In the genomic region with DNA sequence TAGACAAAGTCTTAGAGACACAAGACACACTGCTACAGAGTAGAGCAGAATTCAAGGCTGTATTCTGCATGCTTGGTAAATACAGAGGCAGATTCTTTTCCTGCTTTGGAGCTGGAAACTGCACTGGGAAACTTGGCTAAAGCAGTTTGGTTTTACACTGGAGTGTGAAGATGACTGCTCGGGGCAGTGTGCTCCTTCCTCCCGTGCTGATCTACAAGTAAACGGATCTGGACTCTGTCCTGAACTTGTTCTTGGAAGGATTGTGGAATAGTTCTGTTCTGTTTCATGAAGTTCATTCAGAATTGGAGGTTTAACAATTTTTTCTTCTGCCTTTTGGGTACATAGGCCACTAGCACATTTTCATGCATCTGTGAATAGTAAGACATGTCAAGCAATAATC, we compare ENCODE assay signal across 32 mouse cellular contexts. TPM values are rescaled to one million over a fixed set of nuclear protein-coding genes. Genes with fewer than 3 reads are reported as not detected.
"Had no signal": no experiment of that assay in that cellular context is flagged by ENCODE, and none has a peak within 500 bp of the region (broad histone marks: within the 10 kb centered on the region; RNA-seq: fewer than 3 reads in every experiment).

No protein-coding gene starts in this region.

- ATAC-seq: hindbrain, postnatal 0 days; inflammation-experienced regulatory T-cells, adult 6 months; intestine, embryonic 16.5 days; liver, embryonic 12.5 days; midbrain, embryonic 15.5 days had no signal

- H3K27ac ChIP-seq: hindbrain, embryonic 14.5 days; hindbrain, postnatal 0 days; layer of hippocampus, adult 2 months; left cerebral cortex, adult 2 months; limb, embryonic 12.5 days; limb, embryonic 15.5 days; liver, embryonic 12.5 days; liver, embryonic 15.5 days; macrophage; midbrain, embryonic 12.5 days; midbrain, embryonic 15.5 days; neural tube, embryonic 12.5 days; neural tube, embryonic 15.5 days; stomach, postnatal 0 days had no signal

- H3K9me3 ChIP-seq: limb, embryonic 12.5 days; limb, embryonic 15.5 days; liver, embryonic 12.5 days; liver, embryonic 15.5 days; midbrain, embryonic 12.5 days; midbrain, embryonic 15.5 days; neural tube, embryonic 12.5 days; neural tube, embryonic 15.5 days had no signal

- H3K4me1 ChIP-seq: limb, embryonic 12.5 days; limb, embryonic 15.5 days; liver, embryonic 12.5 days; liver, embryonic 15.5 days; midbrain, embryonic 12.5 days; midbrain, embryonic 15.5 days; neural tube, embryonic 12.5 days; neural tube, embryonic 15.5 days had no signal

- H3K27me3 ChIP-seq: limb, embryonic 12.5 days; limb, embryonic 15.5 days; liver, embryonic 12.5 days; liver, embryonic 15.5 days; midbrain, embryonic 12.5 days; midbrain, embryonic 15.5 days; neural tube, embryonic 12.5 days; neural tube, embryonic 15.5 days had no signal

- H3K9ac ChIP-seq: hindbrain, embryonic 14.5 days; limb, embryonic 12.5 days; limb, embryonic 15.5 days; liver, embryonic 12.5 days; liver, embryonic 15.5 days; midbrain, embryonic 12.5 days; midbrain, embryonic 15.5 days; neural tube, embryonic 12.5 days; neural tube, embryonic 15.5 days had no signal

- DNase-seq: layer of hippocampus, adult 9-11 months; left cerebral cortex, postnatal 4 days; lung, adult 2 months; lung, postnatal 14 days; right cerebral cortex, adult 18-20 months; right cerebral cortex, postnatal 14 days; right cerebral cortex, postnatal 4 days; thymus, adult 2 months; thymus, postnatal 14 days; thymus, postnatal 4 days had no signal

- H3K4me2 ChIP-seq: hindbrain, embryonic 14.5 days; limb, embryonic 12.5 days; limb, embryonic 15.5 days; liver, embryonic 12.5 days; liver, embryonic 15.5 days; midbrain, embryonic 12.5 days; midbrain, embryonic 15.5 days; neural tube, embryonic 12.5 days; neural tube, embryonic 15.5 days had no signal

- H3K4me3 ChIP-seq: layer of hippocampus, adult 2 months; left cerebral cortex, adult 2 months; limb, embryonic 12.5 days; limb, embryonic 15.5 days; liver, embryonic 12.5 days; liver, embryonic 15.5 days; midbrain, embryonic 12.5 days; midbrain, embryonic 15.5 days; neural tube, embryonic 12.5 days; neural tube, embryonic 15.5 days had no signal

- H3K36me3 ChIP-seq: limb, embryonic 12.5 days; limb, embryonic 15.5 days; liver, embryonic 12.5 days; liver, embryonic 15.5 days; midbrain, embryonic 12.5 days; midbrain, embryonic 15.5 days; neural tube, embryonic 12.5 days; neural tube, embryonic 15.5 days had no signal

RNA-seq across cellular contexts. Expression of a gene that starts 2.3 kb away (rescaled TPM):
- total RNA-seq: hindbrain, postnatal 0 days; layer of hippocampus, adult 2 months; layer of hippocampus, postnatal 25 days; left cerebral cortex, adult 2 months; left cerebral cortex, postnatal 14 days; left cerebral cortex, postnatal 4 days; megakaryocyte, adult 5-6 weeks had no signal
- polyA plus RNA-seq: hindbrain, embryonic 14.5 days; hindbrain, postnatal 0 days; inflammation-experienced regulatory T-cells, adult 6 months; intestine, embryonic 16.5 days; large intestine, adult 2 months; limb, embryonic 12.5 days; limb, embryonic 15.5 days; lung, adult 2 months; lung, embryonic 16.5 days; macrophage; midbrain, embryonic 12.5 days; midbrain, embryonic 15.5 days; neural tube, embryonic 12.5 days; neural tube, embryonic 15.5 days; stomach, embryonic 14.5 days; stomach, postnatal 0 days had no signal

RNA-seq across cellular contexts. Expression of a gene that starts 56.3 kb away (rescaled TPM):
- total RNA-seq: hindbrain, postnatal 0 days; layer of hippocampus, adult 2 months; layer of hippocampus, postnatal 25 days; left cerebral cortex, adult 2 months; left cerebral cortex, postnatal 14 days; left cerebral cortex, postnatal 4 days; megakaryocyte, adult 5-6 weeks had no signal
- polyA plus RNA-seq: hindbrain, embryonic 14.5 days; hindbrain, postnatal 0 days; limb, embryonic 12.5 days; limb, embryonic 15.5 days; lung, embryonic 16.5 days; macrophage; midbrain, embryonic 12.5 days; midbrain, embryonic 15.5 days; neural tube, embryonic 12.5 days; neural tube, embryonic 15.5 days; stomach, embryonic 14.5 days had no signal
